Mouse (Mus musculus) embryo, embryonic 9.5 days (tissue): Measurements from ENCODE around the gene Lhfp.
"Not testable (repeated sequence)": the region's sequence is repeated elsewhere in the genome, so short reads cannot be mapped to it uniquely, and the experiment has no call there.

Experiments used
- DNase-seq: peaks from one replicate; pipeline ENCODE4 v3.0.0-alpha.2; 2017; ENCODE audit errors: extremely low spot score

Lhfp gene

GRCm38 (mm10) chr3:53212599-53212998, 171.3 kb downstream of the Lhfp start:
- no peak for DNase-seq

- DNase-seq: no peak
Observed at GRCm38 (mm10) chr3:53213346-53213745, 172.0 kb downstream of the Lhfp start.

- DNase-seq: no peak
Observed at GRCm38 (mm10) chr3:53213746-53214271, 172.5 kb downstream of the Lhfp start.

GRCm38 (mm10) chr3:53214386-53214785, 173.1 kb downstream of the Lhfp start:
- no peak for DNase-seq

- no peak for DNase-seq
Observed at GRCm38 (mm10) chr3:53217697-53218096, 176.4 kb downstream of the Lhfp start.

- DNase-seq: no peak
Observed at GRCm38 (mm10) chr3:53221531-53222272, 180.4 kb downstream of the Lhfp start.

- DNase-seq: no peak
Observed at GRCm38 (mm10) chr3:53224141-53224540, 182.8 kb downstream of the Lhfp start.

- DNase-seq: no peak
Observed at GRCm38 (mm10) chr3:53225774-53226173, 184.4 kb downstream of the Lhfp start.

GRCm38 (mm10) chr3:53226223-53226622, 184.9 kb downstream of the Lhfp start:
- no peak for DNase-seq

- no peak for DNase-seq
Observed at GRCm38 (mm10) chr3:53227866-53228265, 186.5 kb downstream of the Lhfp start.

- no peak for DNase-seq
Observed at GRCm38 (mm10) chr3:53230562-53230961, 189.2 kb downstream of the Lhfp start.

GRCm38 (mm10) chr3:53231112-53231511, 189.8 kb downstream of the Lhfp start:
- no peak for DNase-seq

GRCm38 (mm10) chr3:53232411-53232810, 191.1 kb downstream of the Lhfp start:
- not testable (repeated sequence) for DNase-seq

GRCm38 (mm10) chr3:53234689-53235088, 193.4 kb downstream of the Lhfp start:
- no peak for DNase-seq

GRCm38 (mm10) chr3:53236471-53236870, 195.1 kb downstream of the Lhfp start:
- DNase-seq: no peak

GRCm38 (mm10) chr3:53240150-53240549, 198.8 kb downstream of the Lhfp start:
- no peak for DNase-seq

GRCm38 (mm10) chr3:53245571-53246208, 204.4 kb downstream of the Lhfp start:
- DNase-seq: no peak

GRCm38 (mm10) chr3:53247102-53247501, 205.8 kb downstream of the Lhfp start:
- DNase-seq: peak; percentile 26

- no peak for DNase-seq
Observed at GRCm38 (mm10) chr3:53248158-53248874, 207.0 kb downstream of the Lhfp start.

GRCm38 (mm10) chr3:53252556-53252955, 211.2 kb downstream of the Lhfp start:
- DNase-seq: no peak

- DNase-seq: no peak
Observed at GRCm38 (mm10) chr3:53253223-53253832, 212.0 kb downstream of the Lhfp start.

- peak; percentile 16 for DNase-seq
Observed at GRCm38 (mm10) chr3:53258657-53259158, 217.4 kb downstream of the Lhfp start.
